Mouse (Mus musculus): ENCODE data around the gene Atp8a2. TPM values are rescaled to one million over a fixed set of nuclear protein-coding genes. Genes with fewer than 3 reads are reported as not detected.

Atp8a2 gene
- polyA plus RNA-seq, 1 experiment from 2014 or later, result 4.2 TPM

- no peak for DNase-seq (ENCODE audit: low spot score)
- no peaks in the 10 kb centered on the region for H3K4me1 ChIP-seq (ENCODE audit: control insufficient read depth, insufficient read depth, low read length)
Observed at GRCm38 (mm10) chr14:59960961-59961360, 236.0 kb downstream of the Atp8a2 start.

GRCm38 (mm10) chr14:59960214-59960890, 236.6 kb downstream of the Atp8a2 start:
- no peak overlapping the region for H3K9ac ChIP-seq (replicated peaks; ENCODE audit: low read length)
- 58% methylated on average over 9 of the region's 9 CpGs for WGBS
- H3K4me3 ChIP-seq (ENCODE audit: low read depth, low read length), result no peak overlapping the region
- H3K27me3 ChIP-seq (ENCODE audit: control insufficient read depth, insufficient read depth, low read length), result no peaks in the 10 kb centered on the region
- H3K4me2 ChIP-seq (ENCODE audit: low read depth, low read length), result no peak overlapping the region
- H3K27ac ChIP-seq (replicated peaks; ENCODE audit: low read depth, low read length), result no peak overlapping the region
- H3K9me3 ChIP-seq (replicated peaks; ENCODE audit: control insufficient read depth, low read length), result no peaks in the 10 kb centered on the region
- ATAC-seq (replicated peaks; ENCODE audit: insufficient number of reproducible peaks, low FRiP score, low TSS enrichment, low read depth) (no peak), DNase-seq (ENCODE audit: low spot score) (no peak)
- H3K4me1 ChIP-seq (ENCODE audit: control insufficient read depth, insufficient read depth, low read length), result no peaks in the 10 kb centered on the region
- H3K36me3 ChIP-seq (replicated peaks; ENCODE audit: control insufficient read depth, insufficient read depth, low read depth, low read length), result no peaks in the 10 kb centered on the region

More at GRCm38 (mm10) chr14:59960961-59961360, 236.0 kb downstream of the Atp8a2 start:
- Histone ChIP-seq H3K9me3 (replicated peaks; ENCODE audit: control insufficient read depth, low read length) (no peaks in the 10 kb centered on the region), H3K9ac (replicated peaks; ENCODE audit: low read length) (no peak overlapping the region), H3K4me3 (ENCODE audit: low read depth, low read length) (no peak overlapping the region), H3K4me2 (ENCODE audit: low read depth, low read length) (no peak overlapping the region), H3K27ac (replicated peaks; ENCODE audit: low read depth, low read length) (no peak overlapping the region; the same call in 1 of the 2 replicates), H3K27me3 (ENCODE audit: control insufficient read depth, insufficient read depth, low read length) (no peaks in the 10 kb centered on the region), H3K36me3 (replicated peaks; ENCODE audit: control insufficient read depth, insufficient read depth, low read depth, low read length) (no peaks in the 10 kb centered on the region)
- no peak for ATAC-seq (replicated peaks; ENCODE audit: insufficient number of reproducible peaks, low FRiP score, low TSS enrichment, low read depth)
- WGBS, result 60% methylated on average over 9 of the region's 9 CpGs

DNA sequence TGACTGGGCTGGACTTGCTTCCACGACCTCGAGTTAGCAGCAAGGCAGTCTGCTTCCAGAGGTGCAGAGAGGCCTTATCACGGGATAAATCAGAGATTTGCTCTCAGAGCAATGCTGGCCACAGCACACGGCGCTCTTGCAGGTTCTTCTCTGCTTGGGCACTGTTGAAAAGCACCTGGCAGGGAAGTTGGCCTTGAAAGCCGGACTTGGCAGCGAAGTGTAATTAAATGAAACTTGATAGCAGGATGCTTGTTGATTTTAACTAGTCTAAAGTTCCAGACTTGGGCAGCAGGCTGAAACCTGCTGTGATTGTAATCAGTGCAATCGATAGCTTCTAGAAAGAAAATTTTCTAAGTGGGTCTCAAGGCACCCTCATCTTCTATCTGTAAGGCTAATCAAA, 237.3 kb downstream of the Atp8a2 start:
- WGBS, result 34% methylated on average over 8 of the region's 8 CpGs

GRCm38 (mm10) chr14:59949983-59950382, 247.0 kb downstream of the Atp8a2 start:
- ATAC-seq (replicated peaks; ENCODE audit: insufficient number of reproducible peaks, low FRiP score, low TSS enrichment, low read depth), result no peak
- WGBS, result 11% methylated on average over 5 of the region's 5 CpGs
- Histone ChIP-seq H3K4me3 (ENCODE audit: low read depth, low read length) (no peak overlapping the region), H3K27ac (replicated peaks; ENCODE audit: low read depth, low read length) (no peak overlapping the region), H3K9me3 (replicated peaks; ENCODE audit: control insufficient read depth, low read length) (no peaks in the 10 kb centered on the region), H3K36me3 (replicated peaks; ENCODE audit: control insufficient read depth, insufficient read depth, low read depth, low read length) (no peaks in the 10 kb centered on the region), H3K9ac (replicated peaks; ENCODE audit: low read length) (no peak overlapping the region), H3K27me3 (ENCODE audit: control insufficient read depth, insufficient read depth, low read length) (no peaks in the 10 kb centered on the region), H3K4me1 (ENCODE audit: control insufficient read depth, insufficient read depth, low read length) (no peaks in the 10 kb centered on the region), H3K4me2 (ENCODE audit: low read depth, low read length) (no peak overlapping the region)
- DNase-seq (ENCODE audit: low spot score), result no peak

More for the DNA sequence above, 237.3 kb downstream of the Atp8a2 start:
- no peak overlapping the region for H3K4me2 ChIP-seq (ENCODE audit: low read depth, low read length)
- H3K36me3 ChIP-seq (replicated peaks; ENCODE audit: control insufficient read depth, insufficient read depth, low read depth, low read length), result no peaks in the 10 kb centered on the region
- H3K9ac ChIP-seq (replicated peaks; ENCODE audit: low read length), result no peak overlapping the region
- H3K9me3 ChIP-seq (replicated peaks; ENCODE audit: control insufficient read depth, low read length), result no peaks in the 10 kb centered on the region
- H3K27me3 ChIP-seq (ENCODE audit: control insufficient read depth, insufficient read depth, low read length), result no peaks in the 10 kb centered on the region
- no peak overlapping the region for H3K4me3 ChIP-seq (ENCODE audit: low read depth, low read length)
- no peak overlapping the region for H3K27ac ChIP-seq (replicated peaks; ENCODE audit: low read depth, low read length)
- ATAC-seq (replicated peaks; ENCODE audit: insufficient number of reproducible peaks, low FRiP score, low TSS enrichment, low read depth), result no peak
- peak; percentile 49 for DNase-seq (ENCODE audit: low spot score)
- H3K4me1 ChIP-seq (ENCODE audit: control insufficient read depth, insufficient read depth, low read length), result no peaks in the 10 kb centered on the region

DNA sequence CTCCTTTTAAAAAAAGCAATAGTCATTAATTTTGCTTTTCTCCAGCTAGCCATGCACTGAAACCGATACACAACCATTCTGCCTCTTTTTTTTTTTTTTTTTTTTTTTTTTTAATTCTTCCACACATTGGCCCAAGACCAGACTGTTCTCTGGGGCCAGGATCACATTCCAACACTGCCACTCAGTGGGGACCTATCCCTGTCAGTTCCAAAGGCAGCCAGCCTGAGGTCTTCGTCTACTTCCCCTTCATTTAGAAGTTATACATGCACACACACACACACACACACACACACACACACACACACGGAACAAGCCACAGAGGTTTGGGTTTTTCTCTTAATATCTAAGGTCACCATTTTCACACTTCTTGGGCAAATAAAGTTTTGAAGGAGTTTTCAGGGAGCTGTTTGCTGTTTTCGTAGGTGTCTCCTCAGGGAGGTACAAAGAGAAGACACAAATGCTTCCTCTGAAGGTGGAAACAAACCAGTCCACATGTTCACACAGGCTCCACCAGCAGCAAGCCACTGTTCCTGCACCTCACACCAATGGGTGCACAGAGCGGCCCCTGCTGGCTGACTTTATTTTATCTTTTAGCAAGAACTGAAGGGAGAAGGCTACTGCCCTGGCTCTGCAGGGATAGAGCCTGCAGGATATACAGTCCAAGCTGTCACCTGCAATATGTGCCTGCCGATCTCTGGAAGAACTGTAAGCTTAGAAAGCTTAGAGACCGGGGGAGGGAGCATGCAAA, 253.9 kb downstream of the Atp8a2 start:
- no peak overlapping the region for H3K4me3 ChIP-seq (ENCODE audit: low read depth, low read length)

GRCm38 (mm10) chr14:59942199-59942598, 254.8 kb downstream of the Atp8a2 start:
- no peak overlapping the region for H3K9ac ChIP-seq (replicated peaks; ENCODE audit: low read length)

More for the DNA sequence above, 253.9 kb downstream of the Atp8a2 start:
- Histone ChIP-seq H3K4me2 (ENCODE audit: low read depth, low read length) (no peak overlapping the region), H3K27me3 (ENCODE audit: control insufficient read depth, insufficient read depth, low read length) (no peaks in the 10 kb centered on the region), H3K9ac (replicated peaks; ENCODE audit: low read length) (no peak overlapping the region), H3K4me1 (ENCODE audit: control insufficient read depth, insufficient read depth, low read length) (no peaks in the 10 kb centered on the region; the same call in 1 of the 2 replicates), H3K36me3 (replicated peaks; ENCODE audit: control insufficient read depth, insufficient read depth, low read depth, low read length) (no peaks in the 10 kb centered on the region), H3K27ac (replicated peaks; ENCODE audit: low read depth, low read length) (no peak overlapping the region), H3K9me3 (replicated peaks; ENCODE audit: control insufficient read depth, low read length) (no peaks in the 10 kb centered on the region)
- WGBS, result 24% methylated on average over 7 of the region's 7 CpGs
- DNase-seq (ENCODE audit: low spot score), result peak; percentile 93
- ATAC-seq (replicated peaks; ENCODE audit: insufficient number of reproducible peaks, low FRiP score, low TSS enrichment, low read depth), result peak; percentile 86

DNA sequence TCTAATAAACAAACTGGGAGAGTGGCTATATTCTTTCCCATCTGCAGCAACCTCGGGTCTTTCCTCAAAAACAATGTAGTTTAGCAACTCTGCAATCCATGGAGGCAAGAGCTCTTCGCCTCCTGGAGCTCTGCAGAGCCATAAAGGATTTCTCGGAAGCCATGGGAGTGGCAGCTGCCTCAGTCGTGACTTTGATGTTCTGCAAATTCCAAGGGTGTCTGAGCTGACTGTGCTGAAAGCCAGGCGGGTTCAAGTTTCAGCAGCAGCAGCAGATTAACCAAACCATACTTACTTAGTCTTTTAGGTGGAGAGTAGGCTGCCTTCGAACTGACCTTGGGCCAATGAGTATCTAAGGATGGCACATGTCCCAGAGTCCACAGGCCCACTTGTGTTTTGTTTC, 264.6 kb downstream of the Atp8a2 start:
- Histone ChIP-seq H3K27ac (replicated peaks; ENCODE audit: low read depth, low read length) (no peak overlapping the region), H3K4me2 (ENCODE audit: low read depth, low read length) (no peak overlapping the region)

More at GRCm38 (mm10) chr14:59942199-59942598, 254.8 kb downstream of the Atp8a2 start:
- DNase-seq (ENCODE audit: low spot score) (no peak), ATAC-seq (replicated peaks; ENCODE audit: insufficient number of reproducible peaks, low FRiP score, low TSS enrichment, low read depth) (no peak)
- H3K9me3 ChIP-seq (replicated peaks; ENCODE audit: control insufficient read depth, low read length), result no peaks in the 10 kb centered on the region
- 53% methylated on average over 2 of the region's 2 CpGs for WGBS
- H3K36me3 ChIP-seq (replicated peaks; ENCODE audit: control insufficient read depth, insufficient read depth, low read depth, low read length), result no peaks in the 10 kb centered on the region
- no peak overlapping the region for H3K27ac ChIP-seq (replicated peaks; ENCODE audit: low read depth, low read length)
- no peak overlapping the region for H3K4me2 ChIP-seq (ENCODE audit: low read depth, low read length)
- no peak overlapping the region for H3K4me3 ChIP-seq (ENCODE audit: low read depth, low read length)
- no peaks in the 10 kb centered on the region; the same call in 1 of the 2 replicates for H3K4me1 ChIP-seq (ENCODE audit: control insufficient read depth, insufficient read depth, low read length)
- H3K27me3 ChIP-seq (ENCODE audit: control insufficient read depth, insufficient read depth, low read length), result no peaks in the 10 kb centered on the region

More for the DNA sequence above, 264.6 kb downstream of the Atp8a2 start:
- Histone ChIP-seq H3K9me3 (replicated peaks; ENCODE audit: control insufficient read depth, low read length) (no peaks in the 10 kb centered on the region), H3K36me3 (replicated peaks; ENCODE audit: control insufficient read depth, insufficient read depth, low read depth, low read length) (no peaks in the 10 kb centered on the region), H3K27me3 (ENCODE audit: control insufficient read depth, insufficient read depth, low read length) (no peaks in the 10 kb centered on the region), H3K4me1 (ENCODE audit: control insufficient read depth, insufficient read depth, low read length) (no peaks in the 10 kb centered on the region), H3K9ac (replicated peaks; ENCODE audit: low read length) (no peak overlapping the region), H3K4me3 (ENCODE audit: low read depth, low read length) (no peak overlapping the region)
- DNase-seq (ENCODE audit: low spot score) (peak; percentile 48), ATAC-seq (replicated peaks; ENCODE audit: insufficient number of reproducible peaks, low FRiP score, low TSS enrichment, low read depth) (no peak)
- WGBS, result 25% methylated on average over 6 of the region's 6 CpGs
